Comparison of ENCODE assay signal across 8 mouse cellular contexts in the genomic region with DNA sequence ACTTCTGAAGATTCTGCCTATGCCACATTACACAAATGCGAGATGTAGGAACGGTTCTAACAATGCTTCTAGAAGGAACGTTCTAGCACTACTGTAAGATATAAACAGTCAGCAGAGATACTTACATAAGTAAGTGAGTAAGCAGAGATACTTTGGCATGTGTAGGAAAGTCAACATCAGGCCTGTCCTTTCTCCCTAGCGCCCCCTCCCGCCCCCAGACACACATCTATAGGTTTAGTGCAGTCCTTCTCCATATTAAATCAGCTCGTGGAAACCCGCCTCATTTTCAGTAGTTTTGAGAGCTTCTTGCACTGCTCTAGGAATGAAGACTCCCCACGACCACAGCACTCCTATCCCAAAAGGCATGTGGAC. TPM values are rescaled to one million over a fixed set of nuclear protein-coding genes. Genes with fewer than 3 reads are reported as not detected.
A peak's percentile ranks its signal among the peaks of the same experiment; 100 is the strongest.
DNase-seq lines count a peak whose midpoint lies in the region; ATAC-seq and TF ChIP-seq lines count a peak whose summit lies in the region.

No protein-coding gene starts in this region.

- 34% methylated on average over 8 of the region's 8 CpGs for WGBS in kidney, adult 2 months
- 15% methylated on average over 8 of the region's 8 CpGs for WGBS in intestine, embryonic 16.5 days

- peak overlapping the region; percentile 91 for H3K4me2 ChIP-seq in intestine, embryonic 16.5 days (ENCODE audit: low read depth, low read length)

- ATAC-seq in erythroid progenitor cell, adult 5-6 weeks (replicated peaks; ENCODE audit: low FRiP score, poor library complexity, severe bottlenecking): peak; percentile 77
- ATAC-seq in intestine, embryonic 16.5 days: peak; percentile 51

- peak overlapping the region; percentile 22; the same call in 1 of the 2 replicates for H3K4me3 ChIP-seq in kidney, adult 2 months (ENCODE audit: insufficient read depth, low read depth, low read length)
- H3K4me3 ChIP-seq in intestine, embryonic 16.5 days (ENCODE audit: low read length): peak overlapping the region; percentile 60

- H3K27ac ChIP-seq in kidney, adult 2 months (ENCODE audit: insufficient read depth, low read depth, low read length): no peak overlapping the region
- H3K27ac ChIP-seq in intestine, embryonic 16.5 days (ENCODE audit: low read length): peak overlapping the region; percentile 38

- no peaks in the 10 kb centered on the region for H3K9me3 ChIP-seq in intestine, embryonic 16.5 days (ENCODE audit: control insufficient read depth, low read length)

- TF ChIP-seq CTCF in kidney, adult 2 months (conservative IDR thresholded peaks at IDR 0.05; ENCODE audit: insufficient read depth, insufficient read length, low read depth, low read length): no peak

- DNase-seq in kidney, adult 2 months: no peak
- DNase-seq in kidney, adult 11 months: no peak
- DNase-seq in MEL-GATA-1-ER (ENCODE audit: extremely low read depth, low read depth): peak; percentile 96
- DNase-seq in lung, postnatal 36 days: peak; percentile 50
- DNase-seq in right cerebral cortex, postnatal 4 days: peak; percentile 51
- DNase-seq in Muller cell, postnatal 12 days (ENCODE audit: inconsistent ontology term): no peak

- no peaks in the 10 kb centered on the region for H3K36me3 ChIP-seq in kidney, adult 2 months (ENCODE audit: control insufficient read depth, insufficient read depth, low read length)
- no peaks in the 10 kb centered on the region for H3K36me3 ChIP-seq in intestine, embryonic 16.5 days (ENCODE audit: control insufficient read depth, insufficient read depth, low read length)

- TF ChIP-seq POLR2A in kidney, adult 2 months (IDR thresholded peaks at IDR 0.05; ENCODE audit: low read depth, low read length): no peak

- H3K27me3 ChIP-seq in kidney, adult 2 months (replicated peaks; ENCODE audit: control insufficient read depth, insufficient read depth, low read length): no peaks in the 10 kb centered on the region
- no peaks in the 10 kb centered on the region for H3K27me3 ChIP-seq in intestine, embryonic 16.5 days (replicated peaks; ENCODE audit: control insufficient read depth, insufficient read depth, low read length)

- H3K4me1 ChIP-seq in kidney, adult 2 months (ENCODE audit: control insufficient read depth, insufficient read depth, low read length): 0 out of 2 replicates have a peak, but pooled peaks cover 3% of the 10 kb centered on the region
- no peaks in the 10 kb centered on the region; the same call in 1 of the 2 replicates for H3K4me1 ChIP-seq in intestine, embryonic 16.5 days (ENCODE audit: control insufficient read depth, insufficient read depth, low read length)

- H3K9ac ChIP-seq in intestine, embryonic 16.5 days (ENCODE audit: low read depth, low read length): peak overlapping the region; percentile 76

RNA-seq across cellular contexts. Expression of a gene that starts 7.9 kb away (rescaled TPM):
- 0.97 and 1.1 TPM in 2 replicates for polyA plus RNA-seq in kidney, adult 2 months (2012; rRNA removed)
- 4,676 and 5,120 TPM in 2 replicates for total RNA-seq in erythroid progenitor cell, adult 5-6 weeks (2015; ENCODE audit: low replicate concordance)
- total RNA-seq in erythroid progenitor cell, adult 5-6 weeks (2017; ENCODE audit: low replicate concordance): 18,393 and 25,698 TPM in 2 replicates
- polyA plus RNA-seq in intestine, embryonic 16.5 days (2015; fragmentation: Nextera tagmentation; extraction: Ambion mirVana): 5.3 and 6.2 TPM in 2 replicates

RNA-seq across cellular contexts. Expression of a gene that starts 9.0 kb away (rescaled TPM):
- 10.1 and 14.1 TPM in 2 replicates for polyA plus RNA-seq in kidney, adult 2 months (2012; rRNA removed)
- 2,922 and 3,470 TPM in 2 replicates for total RNA-seq in erythroid progenitor cell, adult 5-6 weeks (2015; ENCODE audit: low replicate concordance)
- 1,426 and 2,043 TPM in 2 replicates for total RNA-seq in erythroid progenitor cell, adult 5-6 weeks (2017; ENCODE audit: low replicate concordance)
- 21.2 and 30.8 TPM in 2 replicates for polyA plus RNA-seq in intestine, embryonic 16.5 days (2015; fragmentation: Nextera tagmentation; extraction: Ambion mirVana)

RNA-seq across cellular contexts. Expression of a gene that starts 14.3 kb away (rescaled TPM):
- 1.5 and 2.7 TPM in 2 replicates for polyA plus RNA-seq in kidney, adult 2 months (2012; rRNA removed)
- 928 and 1,194 TPM in 2 replicates for total RNA-seq in erythroid progenitor cell, adult 5-6 weeks (2015; ENCODE audit: low replicate concordance)
- 316 and 543 TPM in 2 replicates for total RNA-seq in erythroid progenitor cell, adult 5-6 weeks (2017; ENCODE audit: low replicate concordance)
- 5.3 and 5.8 TPM in 2 replicates for polyA plus RNA-seq in intestine, embryonic 16.5 days (2015; fragmentation: Nextera tagmentation; extraction: Ambion mirVana)

RNA-seq across cellular contexts. Expression of a gene that starts 16.4 kb away (rescaled TPM):
- 1.3 TPM in 2 replicates for polyA plus RNA-seq in kidney, adult 2 months (2012; rRNA removed)
- 3.8 and 5.0 TPM in 2 replicates for total RNA-seq in erythroid progenitor cell, adult 5-6 weeks (2015; ENCODE audit: low replicate concordance)
- 4.1 TPM in 1 of 2 replicates, not detected in the other for total RNA-seq in erythroid progenitor cell, adult 5-6 weeks (2017; ENCODE audit: low replicate concordance)
- polyA plus RNA-seq in intestine, embryonic 16.5 days (2015; fragmentation: Nextera tagmentation; extraction: Ambion mirVana): 3.6 and 3.7 TPM in 2 replicates

RNA-seq across cellular contexts. Expression of a gene that starts 30.9 kb away (rescaled TPM):
- not detected in 2 replicates for polyA plus RNA-seq in kidney, adult 2 months (2012; rRNA removed)
- total RNA-seq in erythroid progenitor cell, adult 5-6 weeks (2015; ENCODE audit: low replicate concordance): 79.3 and 122 TPM in 2 replicates
- 53.9 and 62.7 TPM in 2 replicates for total RNA-seq in erythroid progenitor cell, adult 5-6 weeks (2017; ENCODE audit: low replicate concordance)
- 1.3 and 1.8 TPM in 2 replicates for polyA plus RNA-seq in intestine, embryonic 16.5 days (2015; fragmentation: Nextera tagmentation; extraction: Ambion mirVana)

Comparison
In these comparisons a context has a peak if more than half of its experiments do, and no peak if none do; other contexts are left out.
1. DNase-seq: peak in MEL-GATA-1-ER (single experiment), lung, postnatal 36 days (single experiment) and right cerebral cortex, postnatal 4 days (single experiment); none in kidney, adult 2 months (single experiment), kidney, adult 11 months (single experiment) and Muller cell, postnatal 12 days (single experiment).